Mouse (Mus musculus) B cell, adult 67 days (primary cell): ENCODE results near the gene Rps6ka6. TPM values are rescaled to one million over a fixed set of nuclear protein-coding genes. Genes with fewer than 3 reads are reported as not detected.

ENCODE experiments used
- total RNA-seq, 2 experiments: library from RNA; stranded (reverse); gene quantifications; 4 replicates each; pipeline ENCODE4 v1.2.4; 2023

The Rps6ka6 gene
- not detected for total RNA-seq

DNA sequence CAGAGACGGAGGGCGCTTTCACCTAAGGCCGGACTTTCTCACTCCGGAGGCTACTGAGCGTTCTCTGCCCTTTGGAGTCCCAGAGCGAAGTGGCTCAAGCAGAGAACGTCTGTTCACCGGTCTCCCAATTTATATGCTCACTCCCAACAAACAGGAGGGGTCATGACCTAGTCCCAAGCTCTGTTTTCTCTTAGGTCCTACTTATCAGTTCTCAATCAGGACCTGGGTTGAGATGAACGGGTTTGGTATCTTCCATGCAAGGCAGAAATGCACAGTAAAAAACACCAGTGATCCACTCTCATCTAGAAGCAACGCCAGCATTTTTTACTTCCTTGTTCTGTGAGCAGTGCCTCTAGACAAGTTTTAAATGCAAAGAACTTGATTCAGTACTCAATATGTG lies at the start of gene Rps6ka6:
Gene Rps6ka6 (minus strand): TSS at position 101 of the 400 bp plus-strand sequence.

Other genes with a start within 250 kb of the Rps6ka6 start
- not detected for gene Hdx, start 159.1 kb upstream of the Rps6ka6 start, total RNA-seq